19 mouse cellular contexts compared by ENCODE assay signal in genomic region chr14:101931448-101931750, GRCm38 (mm10).
"Had no signal": no experiment of that assay in that cellular context is flagged by ENCODE, and none has a peak within 500 bp of the region (broad histone marks: within the 10 kb centered on the region; RNA-seq: fewer than 3 reads in every experiment).

No protein-coding gene starts in this region.

- ATAC-seq: intestine, embryonic 15.5 days; midbrain, embryonic 16.5 days had no signal

- H3K4me2 ChIP-seq: intestine, embryonic 15.5 days; kidney, embryonic 15.5 days; limb, embryonic 15.5 days; liver, embryonic 13.5 days; midbrain, embryonic 12.5 days; neural tube, embryonic 13.5 days; stomach, embryonic 15.5 days had no signal

- DNase-seq: kidney, postnatal 14 days; kidney, postnatal 4 days; layer of hippocampus, postnatal 36 days; liver, embryonic 13.5 days; lung, adult 2 months; lung, postnatal 14 days; lung, postnatal 4 days; retina, postnatal 1 day; spleen, adult 18-20 months; thymus, adult 18-20 months; thymus, postnatal 36 days had no signal

- H3K4me1 ChIP-seq: intestine, embryonic 15.5 days; kidney, embryonic 15.5 days; limb, embryonic 15.5 days; liver, embryonic 13.5 days; midbrain, embryonic 12.5 days; stomach, embryonic 15.5 days had no signal

- H3K4me3 ChIP-seq: intestine, embryonic 15.5 days; kidney, embryonic 15.5 days; limb, embryonic 15.5 days; liver, embryonic 13.5 days; midbrain, embryonic 12.5 days; myocyte; neural tube, embryonic 13.5 days; stomach, embryonic 15.5 days had no signal

- H3K27ac ChIP-seq: intestine, embryonic 15.5 days; kidney, embryonic 15.5 days; limb, embryonic 15.5 days; liver, embryonic 13.5 days; midbrain, embryonic 12.5 days; neural tube, embryonic 13.5 days; stomach, embryonic 15.5 days had no signal

- H3K9ac ChIP-seq: intestine, embryonic 15.5 days; kidney, embryonic 15.5 days; limb, embryonic 15.5 days; liver, embryonic 13.5 days; midbrain, embryonic 12.5 days; neural tube, embryonic 13.5 days; stomach, embryonic 15.5 days had no signal

- H3K36me3 ChIP-seq: intestine, embryonic 15.5 days; kidney, embryonic 15.5 days; liver, embryonic 13.5 days; midbrain, embryonic 12.5 days; neural tube, embryonic 13.5 days; stomach, embryonic 15.5 days had no signal

- H3K27me3 ChIP-seq: intestine, embryonic 15.5 days; kidney, embryonic 15.5 days; limb, embryonic 15.5 days; liver, embryonic 13.5 days; midbrain, embryonic 12.5 days; neural tube, embryonic 13.5 days; stomach, embryonic 15.5 days had no signal

- H3K9me3 ChIP-seq: intestine, embryonic 15.5 days; kidney, embryonic 15.5 days; limb, embryonic 15.5 days; liver, embryonic 13.5 days; midbrain, embryonic 12.5 days; neural tube, embryonic 13.5 days; stomach, embryonic 15.5 days had no signal
